Mouse (Mus musculus): ENCODE results near the gene Zfp217.

DNA sequence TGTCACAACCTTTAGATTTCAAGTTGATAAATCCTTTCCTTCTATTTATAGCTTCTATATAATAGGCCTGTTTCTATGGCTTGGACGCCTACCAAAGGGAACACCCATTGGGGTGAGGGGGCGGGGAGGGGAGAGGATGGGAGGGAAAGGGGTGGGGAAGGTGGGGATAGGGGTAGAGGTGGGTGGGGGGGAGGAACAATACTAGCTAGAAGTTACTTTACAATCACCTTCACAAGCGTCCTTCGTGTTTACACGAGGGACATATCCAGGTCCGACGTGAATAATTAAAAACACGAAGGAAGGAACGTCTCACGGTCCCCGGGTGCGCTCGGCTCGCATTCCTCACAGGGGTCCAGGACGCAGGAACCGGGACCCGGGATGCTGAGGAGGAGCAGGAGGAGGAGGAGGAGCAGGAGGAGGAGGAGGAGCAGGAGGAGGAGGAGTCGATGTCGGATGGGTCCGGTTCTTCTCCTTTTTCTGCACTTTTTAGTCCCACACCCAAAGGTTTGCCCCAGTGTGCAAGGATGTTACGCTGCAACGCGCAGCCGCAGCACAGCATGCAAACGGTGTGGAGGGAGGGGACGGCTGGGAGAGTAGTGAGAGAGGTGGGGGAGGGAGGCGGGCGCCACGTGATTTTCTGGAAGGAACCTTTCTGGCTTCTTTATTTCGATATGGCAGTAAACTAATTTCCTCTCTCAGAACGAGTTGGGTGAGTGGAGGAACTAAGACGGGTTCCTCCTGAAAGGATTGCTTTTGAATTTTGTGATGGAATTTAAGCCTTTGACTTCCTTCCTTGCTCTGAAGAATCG is 36.5 kb upstream of the Zfp217 start:
- TF ChIP-seq CTCF (IDR thresholded peaks at IDR 0.05; ENCODE audit: extremely low read depth, insufficient read depth, low read length) (no peak), POLR2A (IDR thresholded peaks at IDR 0.05; ENCODE audit: extremely low read depth, insufficient read depth, low read length) (no peak)

Data from cortical plate, adult 2 months (tissue).